Mouse (Mus musculus): ENCODE measurements around the gene Unc5b. TPM values are rescaled to one million over a fixed set of nuclear protein-coding genes. Genes with fewer than 3 reads are reported as not detected.

The Unc5b gene
- polyA plus RNA-seq, 1 experiment from 2014 or later = 2.3 TPM

GRCm38 (mm10) chr10:60767400-60767799 is 64.0 kb downstream of the Unc5b start:
- H3K4me3 ChIP-seq (replicated peaks) = no peak overlapping the region
- no peak for ATAC-seq (ENCODE audit: low FRiP score)
- WGBS = 91% methylated on average over 7 of the region's 7 CpGs

GRCm38 (mm10) chr10:60762126-60762525 is 69.3 kb downstream of the Unc5b start:
- ATAC-seq (ENCODE audit: low FRiP score) = no peak
- no peaks in the 10 kb centered on the region for H3K27me3 ChIP-seq (replicated peaks)
- H3K36me3 ChIP-seq = no peaks in the 10 kb centered on the region
- no peak overlapping the region for H3K4me2 ChIP-seq
- H3K9me3 ChIP-seq (replicated peaks) = no peaks in the 10 kb centered on the region
- H3K27ac ChIP-seq (replicated peaks) = no peak overlapping the region
- H3K9ac ChIP-seq (replicated peaks) = no peak overlapping the region
- 89% methylated on average over 1 of the region's 1 CpGs for WGBS
- no peak overlapping the region for H3K4me3 ChIP-seq (replicated peaks)
- H3K4me1 ChIP-seq = no peaks in the 10 kb centered on the region

More at GRCm38 (mm10) chr10:60767400-60767799, 64.0 kb downstream of the Unc5b start:
- H3K9me3 ChIP-seq (replicated peaks) = no peaks in the 10 kb centered on the region
- no peaks in the 10 kb centered on the region for H3K4me1 ChIP-seq
- H3K36me3 ChIP-seq = no peaks in the 10 kb centered on the region
- H3K27ac ChIP-seq (replicated peaks) = no peak overlapping the region
- H3K27me3 ChIP-seq (replicated peaks) = no peaks in the 10 kb centered on the region
- no peak overlapping the region for H3K9ac ChIP-seq (replicated peaks)
- no peak overlapping the region for H3K4me2 ChIP-seq

- no peak overlapping the region for H3K4me3 ChIP-seq (replicated peaks)
- H3K27ac ChIP-seq (replicated peaks) = no peak overlapping the region
- H3K4me2 ChIP-seq = no peak overlapping the region
- no peaks in the 10 kb centered on the region for H3K4me1 ChIP-seq
- 4% methylated on average over 14 of the region's 14 CpGs for WGBS
- ATAC-seq (ENCODE audit: low FRiP score) = peak; percentile 85
- H3K9ac ChIP-seq (replicated peaks) = no peak overlapping the region
- H3K9me3 ChIP-seq (replicated peaks) = no peaks in the 10 kb centered on the region
- H3K36me3 ChIP-seq = no peaks in the 10 kb centered on the region
- H3K27me3 ChIP-seq (replicated peaks) = no peaks in the 10 kb centered on the region
Observed at GRCm38 (mm10) chr10:60760377-60760776, 71.0 kb downstream of the Unc5b start.

DNA sequence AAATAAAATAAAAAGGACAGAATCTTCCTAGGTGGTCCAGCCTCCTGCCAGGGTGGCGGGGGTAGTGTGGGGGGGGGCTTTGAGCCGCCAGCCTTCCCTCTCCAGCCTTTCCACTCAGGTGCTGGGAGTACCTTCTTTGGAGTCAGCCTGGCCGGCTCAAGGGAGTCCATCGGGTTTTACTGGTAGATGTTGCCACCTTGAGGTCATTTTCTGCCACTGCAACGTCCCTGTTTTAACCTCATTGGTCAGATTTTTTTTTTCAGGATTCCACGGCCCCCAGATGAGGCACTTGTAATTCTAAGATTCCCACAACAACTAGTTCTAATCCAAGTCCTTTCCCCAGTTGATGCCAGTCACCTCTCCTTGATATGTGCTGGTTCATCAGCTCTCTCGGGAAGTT is 74.4 kb downstream of the Unc5b start:
- no peak for ATAC-seq (ENCODE audit: low FRiP score)
- 4% methylated on average over 7 of the region's 7 CpGs for WGBS
- Histone ChIP-seq H3K36me3 (no peaks in the 10 kb centered on the region), H3K4me3 (replicated peaks) (no peak overlapping the region), H3K27me3 (replicated peaks) (no peaks in the 10 kb centered on the region), H3K27ac (replicated peaks) (no peak overlapping the region), H3K9me3 (replicated peaks) (no peaks in the 10 kb centered on the region), H3K4me2 (no peak overlapping the region), H3K4me1 (peaks cover 9% of the 10 kb centered on the region), H3K9ac (replicated peaks) (no peak overlapping the region)

- ATAC-seq (ENCODE audit: low FRiP score) = no peak
- no peak overlapping the region for H3K9ac ChIP-seq (replicated peaks)
- no peaks in the 10 kb centered on the region for H3K36me3 ChIP-seq
- no peaks in the 10 kb centered on the region for H3K9me3 ChIP-seq (replicated peaks)
- H3K4me3 ChIP-seq (replicated peaks) = no peak overlapping the region
- no peak overlapping the region for H3K4me2 ChIP-seq
- H3K27me3 ChIP-seq (replicated peaks) = no peaks in the 10 kb centered on the region
- no peak overlapping the region for H3K27ac ChIP-seq (replicated peaks)
- peaks cover 17% of the 10 kb centered on the region for H3K4me1 ChIP-seq
Observed at GRCm38 (mm10) chr10:60756146-60756545, 75.2 kb downstream of the Unc5b start.

GRCm38 (mm10) chr10:60753941-60754340 is 77.4 kb downstream of the Unc5b start:
- Histone ChIP-seq H3K4me2 (no peak overlapping the region), H3K4me3 (replicated peaks) (no peak overlapping the region), H3K9ac (replicated peaks) (no peak overlapping the region), H3K27me3 (replicated peaks) (no peaks in the 10 kb centered on the region), H3K27ac (replicated peaks) (no peak overlapping the region), H3K9me3 (replicated peaks) (no peaks in the 10 kb centered on the region), H3K36me3 (no peaks in the 10 kb centered on the region), H3K4me1 (peaks cover 35% of the 10 kb centered on the region)
- 82% methylated on average over 8 of the region's 8 CpGs for WGBS
- ATAC-seq (ENCODE audit: low FRiP score) = no peak

GRCm38 (mm10) chr10:60753261-60753660 is 78.1 kb downstream of the Unc5b start:
- Histone ChIP-seq H3K4me2 (0 out of 2 replicates have a peak overlapping the region, but pooled peaks have one; percentile 84), H3K9ac (replicated peaks) (no peak overlapping the region), H3K4me1 (peaks cover 42% of the 10 kb centered on the region), H3K4me3 (replicated peaks) (peak overlapping the region; percentile 57), H3K27me3 (replicated peaks) (no peaks in the 10 kb centered on the region), H3K27ac (replicated peaks) (no peak overlapping the region), H3K9me3 (replicated peaks) (no peaks in the 10 kb centered on the region), H3K36me3 (no peaks in the 10 kb centered on the region)
- WGBS = 78% methylated on average over 9 of the region's 9 CpGs
- no peak for ATAC-seq (ENCODE audit: low FRiP score)

- H3K27ac ChIP-seq (replicated peaks) = peak within 1 kb of the TSS; percentile 77
- 7% methylated on average over 41 of the region's 41 CpGs for WGBS
Observed at GRCm38 (mm10) chr10:60752040-60753020, 79.1 kb downstream of the Unc5b start, which contains the start of gene Slc29a3. TSS of gene Slc29a3 (minus strand) at chr10:60752794.

GRCm38 (mm10) chr10:60747667-60748212 is 83.6 kb downstream of the Unc5b start:
- Histone ChIP-seq H3K36me3 (no peaks in the 10 kb centered on the region), H3K9me3 (replicated peaks) (no peaks in the 10 kb centered on the region), H3K4me3 (replicated peaks) (no peak overlapping the region), H3K27me3 (replicated peaks) (no peaks in the 10 kb centered on the region), H3K4me2 (no peak overlapping the region), H3K27ac (replicated peaks) (peak overlapping the region; percentile 3; the same call in 1 of the 2 replicates), H3K9ac (replicated peaks) (peak overlapping the region; percentile 31), H3K4me1 (peaks cover 58% of the 10 kb centered on the region)
- no peak for ATAC-seq (ENCODE audit: low FRiP score)
- WGBS = 69% methylated on average over 6 of the region's 6 CpGs

More at GRCm38 (mm10) chr10:60752040-60753020, 79.1 kb downstream of the Unc5b start, which contains the start of gene Slc29a3:
- Histone ChIP-seq H3K27me3 (replicated peaks) (no peaks in the 10 kb centered on the region), H3K9ac (replicated peaks) (peak within 1 kb of the TSS; percentile 75), H3K4me1 (peaks cover 51% of the 10 kb centered on the region), H3K4me2 (peak within 1 kb of the TSS; percentile 84), H3K9me3 (replicated peaks) (no peaks in the 10 kb centered on the region), H3K36me3 (no peaks in the 10 kb centered on the region), H3K4me3 (replicated peaks) (peak within 1 kb of the TSS; percentile 57)
- peak; percentile 91 for ATAC-seq (ENCODE audit: low FRiP score)

GRCm38 (mm10) chr10:60746512-60746911 is 84.9 kb downstream of the Unc5b start:
- Histone ChIP-seq H3K27ac (replicated peaks) (peak overlapping the region; percentile 28; the same call in 1 of the 2 replicates), H3K4me1 (peaks cover 49% of the 10 kb centered on the region), H3K4me2 (peak overlapping the region; percentile 9; the same call in 1 of the 2 replicates), H3K36me3 (no peaks in the 10 kb centered on the region), H3K4me3 (replicated peaks) (no peak overlapping the region), H3K27me3 (replicated peaks) (no peaks in the 10 kb centered on the region), H3K9me3 (replicated peaks) (no peaks in the 10 kb centered on the region), H3K9ac (replicated peaks) (no peak overlapping the region)
- 77% methylated on average over 2 of the region's 2 CpGs for WGBS
- ATAC-seq (ENCODE audit: low FRiP score) = no peak

DNA sequence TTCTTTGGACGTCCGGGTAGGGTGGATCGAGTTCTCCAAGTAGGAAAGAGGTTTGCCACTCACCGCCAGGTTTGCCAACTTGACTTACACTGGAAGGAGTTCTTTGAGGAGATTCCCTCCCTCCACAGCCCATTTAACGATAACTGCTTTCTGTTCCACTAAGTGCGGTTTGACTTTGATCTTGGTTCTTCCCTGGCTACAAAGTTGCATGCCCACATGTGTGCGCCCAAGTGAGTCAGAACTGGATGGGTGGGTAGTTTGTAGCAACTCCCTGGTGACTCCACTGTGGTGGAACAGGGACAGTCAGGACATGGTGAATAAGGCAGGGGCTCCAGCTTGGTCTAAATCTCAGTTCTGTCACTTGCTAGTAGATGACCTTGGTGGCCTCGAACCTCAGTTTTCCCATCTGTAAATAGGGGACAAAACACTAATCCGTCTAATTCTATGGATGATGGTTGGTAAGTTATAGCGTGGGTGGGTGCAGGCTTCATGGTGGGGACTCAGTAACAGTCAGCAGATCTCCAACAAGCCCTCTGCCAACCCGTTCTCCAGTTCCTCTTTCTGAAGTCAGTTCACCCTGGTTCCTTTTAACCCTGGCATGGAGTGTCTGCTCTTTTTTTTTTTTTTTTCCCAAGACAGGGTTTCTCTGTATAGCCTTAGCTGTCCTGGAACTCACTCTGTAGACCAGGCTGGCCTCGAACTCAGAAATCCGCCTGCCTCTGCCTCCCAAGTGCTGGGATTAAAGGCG is 86.7 kb downstream of the Unc5b start:
- H3K27ac ChIP-seq (replicated peaks) = no peak overlapping the region
- H3K4me1 ChIP-seq = peaks cover 32% of the 10 kb centered on the region
- no peak overlapping the region for H3K9ac ChIP-seq (replicated peaks)
- WGBS = 87% methylated on average over 14 of the region's 14 CpGs
- no peak for ATAC-seq (ENCODE audit: low FRiP score)
- no peaks in the 10 kb centered on the region for H3K36me3 ChIP-seq
- H3K9me3 ChIP-seq (replicated peaks) = no peaks in the 10 kb centered on the region
- no peaks in the 10 kb centered on the region for H3K27me3 ChIP-seq (replicated peaks)
- H3K4me2 ChIP-seq = no peak overlapping the region
- H3K4me3 ChIP-seq (replicated peaks) = no peak overlapping the region

All from neural tube, embryonic 15.5 days (tissue).